Mouse (Mus musculus) ovary, postnatal 14 days (tissue): ENCODE measurements at regions not wholly inside any gene's neighbourhood (a gene's known extent, or its start where the extent isn't known, plus 50 kb on each side); places are given as distances from the start of the nearest gene placed in this dataset.

Experiments
- DNase-seq: peaks from one replicate; pipeline ENCODE4 v3.0.0; 2022; ENCODE audit warnings: low spot score

- no peak for DNase-seq
Measured at GRCm38 (mm10) chr1:111355435-111355834, 378.1 kb upstream of the Cdh19 start.

- DNase-seq = peak; percentile 9
Measured at GRCm38 (mm10) chr1:111337927-111338326, 360.5 kb upstream of the Cdh19 start.

GRCm38 (mm10) chr1:111302268-111302667, 324.9 kb upstream of the Cdh19 start:
- no peak for DNase-seq

GRCm38 (mm10) chr1:111286385-111286784, 309.0 kb upstream of the Cdh19 start:
- no peak for DNase-seq

GRCm38 (mm10) chr1:111285916-111286315, 308.5 kb upstream of the Cdh19 start:
- DNase-seq = no peak

- DNase-seq = no peak
Measured at GRCm38 (mm10) chr1:111242814-111243213, 265.4 kb upstream of the Cdh19 start.

GRCm38 (mm10) chr1:111242344-111242743, 265.0 kb upstream of the Cdh19 start:
- DNase-seq = no peak
